Mouse (Mus musculus): Measurements from ENCODE around the gene Casc1.

Casc1 gene

DNA sequence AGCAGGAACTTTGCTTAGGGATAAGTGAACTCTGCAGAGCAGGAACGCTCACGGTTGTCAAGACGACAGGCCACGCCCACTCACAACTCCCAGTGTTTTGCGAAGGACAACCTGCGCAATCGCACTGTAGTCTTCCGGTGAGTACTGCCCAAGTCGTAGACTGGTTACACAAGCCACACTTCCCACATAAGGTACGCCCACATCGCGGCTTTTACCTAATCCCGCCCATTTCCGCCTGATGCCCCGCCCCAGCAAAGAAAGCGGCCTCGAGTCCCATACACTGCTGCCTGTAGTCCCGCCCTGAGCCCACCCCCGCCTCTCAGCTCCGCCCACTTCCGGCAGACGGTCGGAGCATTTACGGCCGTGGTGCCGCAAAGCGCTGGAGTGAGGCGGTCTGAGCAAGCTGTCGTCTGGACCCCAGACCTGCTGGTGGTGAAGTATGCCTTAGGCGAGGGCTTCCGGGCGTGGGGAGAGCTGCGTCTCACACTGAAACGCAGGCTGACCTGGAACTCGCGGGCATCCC is at the start of gene Casc1, which contains the start of gene Etfrf1:
Gene Casc1, minus strand, starts transcription at position 190 of the 523 bp plus-strand sequence.
Gene Etfrf1, plus strand, starts transcription at position 319 of the 523 bp plus-strand sequence.
- ATAC-seq (ENCODE audit: insufficient number of reproducible peaks, low FRiP score, low TSS enrichment) = peak; percentile 96

DNA sequence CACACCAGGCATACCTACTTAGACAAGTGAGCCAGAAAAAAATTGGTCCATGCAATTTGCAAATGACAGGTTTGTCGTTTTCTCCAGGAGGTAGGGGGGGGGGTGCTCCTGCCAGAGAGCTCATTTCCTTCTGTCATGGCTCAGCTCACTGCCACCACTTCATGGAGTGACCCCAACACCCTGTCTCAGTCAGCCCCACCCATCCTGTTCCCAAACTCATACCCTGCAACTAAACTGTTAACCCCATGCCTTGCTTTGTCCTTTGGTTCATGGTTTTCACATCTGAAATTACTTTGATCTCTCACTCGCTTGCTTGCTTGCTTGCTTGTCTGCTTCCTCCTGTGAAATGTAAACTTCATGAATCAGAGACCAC is 45.9 kb upstream of the Casc1 start:
- no peak for ATAC-seq (ENCODE audit: insufficient number of reproducible peaks, low FRiP score, low TSS enrichment)

DNA sequence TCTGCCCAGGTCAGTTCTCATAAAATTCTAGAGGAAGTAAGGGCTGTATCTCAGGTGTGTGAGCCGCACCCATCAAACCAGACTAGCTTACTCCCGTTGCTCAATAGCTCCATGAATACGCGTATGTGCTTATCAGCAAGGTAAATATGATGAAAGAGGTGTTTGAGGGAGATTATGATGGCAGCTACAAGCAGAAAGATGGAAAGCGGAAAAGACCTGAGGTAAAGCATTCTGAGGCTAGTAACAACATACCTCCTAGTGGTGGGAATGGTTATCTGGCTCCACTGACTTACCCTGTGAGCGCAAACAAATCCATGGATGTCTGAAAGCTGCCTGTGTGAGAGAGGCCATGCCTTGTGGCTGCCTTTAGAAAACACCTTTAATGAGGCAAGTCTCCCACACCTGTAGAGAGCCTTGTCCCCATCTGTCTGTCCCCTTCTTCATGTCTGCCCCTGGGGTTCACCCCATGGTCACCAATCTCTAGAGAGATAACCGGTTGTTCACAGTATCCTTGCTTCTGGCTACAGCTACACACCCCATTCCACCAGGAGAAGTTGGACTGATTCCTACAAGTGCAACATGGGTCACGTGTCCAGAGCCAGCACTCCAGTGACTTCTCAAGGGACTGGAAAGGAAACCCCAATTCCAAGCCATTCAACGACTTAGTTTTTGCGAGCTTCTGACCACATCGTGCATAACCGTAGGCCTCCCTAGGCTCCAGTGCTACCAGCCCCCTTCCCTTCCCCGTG is 45.3 kb upstream of the Casc1 start:
- no peak for ATAC-seq (ENCODE audit: insufficient number of reproducible peaks, low FRiP score, low TSS enrichment)

DNA sequence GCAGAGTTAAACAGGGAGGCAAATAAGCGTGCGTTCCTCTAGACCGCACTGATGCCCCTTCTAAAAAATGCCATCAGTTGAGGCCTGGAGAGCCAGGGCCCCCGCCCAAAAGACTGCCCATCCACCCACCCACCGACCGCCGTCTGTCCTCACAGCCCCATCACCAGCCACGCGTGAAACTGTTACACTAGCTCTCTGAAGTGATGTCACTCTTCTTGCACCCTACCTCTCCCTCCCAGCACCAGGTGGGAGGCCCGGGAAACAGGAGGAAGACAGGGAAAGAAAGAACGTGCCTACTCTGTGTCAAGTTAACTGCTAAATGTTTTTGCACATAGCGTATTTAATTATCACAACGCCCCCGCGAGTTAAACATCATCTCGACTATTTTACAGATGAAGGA is 40.0 kb upstream of the Casc1 start:
- ATAC-seq (ENCODE audit: insufficient number of reproducible peaks, low FRiP score, low TSS enrichment) = peak; percentile 24

DNA sequence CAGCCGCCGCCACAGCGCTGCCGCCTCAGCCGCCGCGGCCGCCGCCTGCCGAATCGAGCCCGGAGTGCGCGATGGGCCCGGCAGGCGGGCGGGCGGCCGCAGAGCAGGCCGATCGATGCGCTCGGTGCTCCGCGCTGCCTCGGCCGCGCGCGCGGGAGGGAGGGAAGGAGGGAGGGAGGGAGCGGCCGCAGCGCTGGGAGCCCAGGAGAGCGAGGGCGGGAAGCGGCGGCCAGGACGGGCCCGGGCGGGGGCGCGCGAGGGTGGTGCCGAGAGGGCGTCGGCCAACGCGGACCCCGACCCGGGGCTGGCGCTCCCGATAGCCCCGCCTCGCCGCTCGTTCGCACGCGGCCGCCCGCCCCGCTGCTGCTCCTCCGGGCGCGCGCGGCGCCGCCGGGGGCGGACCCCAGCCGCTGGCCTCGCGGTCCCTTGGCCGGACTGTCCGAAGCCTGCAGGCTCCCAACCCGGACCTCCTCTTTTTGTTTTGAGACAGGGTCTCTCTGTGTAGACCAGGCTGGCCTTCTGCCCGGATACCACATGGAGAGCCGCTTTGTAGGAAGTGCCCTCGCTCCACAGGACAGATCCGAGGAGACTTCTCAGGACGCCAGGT is 39.5 kb upstream of the Casc1 start, which contains the start of gene Kras:
Gene Kras, minus strand, starts transcription at position 55 of the 607 bp plus-strand sequence.
- ATAC-seq (ENCODE audit: insufficient number of reproducible peaks, low FRiP score, low TSS enrichment) = peak; percentile 87

DNA sequence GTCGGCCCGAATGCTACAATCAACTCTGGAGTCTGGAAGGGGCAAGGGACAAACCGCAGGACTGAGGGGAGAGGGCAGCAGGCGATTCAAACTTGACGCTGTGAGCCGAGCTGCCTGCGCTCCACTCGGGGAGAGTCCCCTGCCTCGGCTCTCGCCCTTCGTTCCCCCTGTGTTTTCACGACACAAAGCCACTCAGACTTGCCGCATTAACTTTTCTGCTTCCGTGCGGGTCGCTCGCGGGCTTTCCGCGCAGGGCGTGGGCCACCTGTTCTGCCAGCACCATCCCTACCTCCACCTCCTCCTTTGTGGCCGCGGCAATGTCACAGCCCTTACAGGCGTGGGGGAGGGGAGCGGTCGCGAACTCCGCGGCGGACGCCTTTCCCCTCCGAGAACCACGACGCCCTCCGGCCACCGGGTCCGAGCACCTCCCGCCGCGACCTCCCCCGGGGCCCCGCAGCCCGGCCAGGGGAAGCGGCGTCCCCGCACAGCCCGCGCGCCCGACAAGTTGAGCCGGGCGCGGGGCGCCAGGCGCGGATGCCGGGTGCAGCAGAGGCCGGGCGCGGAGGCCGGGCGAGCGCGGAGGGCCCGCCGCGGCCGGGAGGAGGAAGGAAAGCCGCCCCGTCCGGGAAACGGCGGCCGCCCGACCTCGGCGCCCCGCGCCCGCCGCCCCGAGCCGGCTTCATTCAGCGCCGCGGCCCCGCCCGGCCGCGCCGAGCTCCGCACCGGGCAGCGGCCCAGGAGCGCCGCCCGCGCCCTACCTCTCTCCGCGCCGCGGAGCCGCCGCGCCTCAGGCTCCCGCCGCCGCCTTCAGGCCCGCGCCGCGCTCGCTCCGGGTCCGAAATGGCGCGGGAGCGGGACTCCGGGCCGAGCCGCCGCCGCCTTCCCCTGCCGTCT is 38.7 kb upstream of the Casc1 start:
- peak; percentile 31 for ATAC-seq (ENCODE audit: insufficient number of reproducible peaks, low FRiP score, low TSS enrichment)

DNA sequence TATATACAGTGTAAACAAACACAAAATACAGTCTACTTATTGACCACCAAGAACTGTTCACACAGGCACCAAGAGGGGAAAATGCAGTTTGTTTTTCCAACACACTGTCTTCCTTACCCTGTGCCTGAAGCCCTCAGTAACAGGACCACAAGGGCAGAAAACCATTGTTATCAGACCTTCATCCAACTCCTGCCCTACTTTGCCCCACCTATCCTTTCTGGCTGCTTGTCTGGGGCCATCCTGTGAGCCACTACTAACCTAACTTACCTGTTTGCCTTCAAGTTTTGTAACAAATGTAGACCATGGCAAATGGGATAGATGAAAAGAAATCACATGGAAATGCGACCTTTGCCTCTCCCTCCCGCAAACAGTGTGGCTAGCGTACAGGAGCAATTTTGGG is 37.1 kb upstream of the Casc1 start:
- ATAC-seq (ENCODE audit: insufficient number of reproducible peaks, low FRiP score, low TSS enrichment) = no peak

DNA sequence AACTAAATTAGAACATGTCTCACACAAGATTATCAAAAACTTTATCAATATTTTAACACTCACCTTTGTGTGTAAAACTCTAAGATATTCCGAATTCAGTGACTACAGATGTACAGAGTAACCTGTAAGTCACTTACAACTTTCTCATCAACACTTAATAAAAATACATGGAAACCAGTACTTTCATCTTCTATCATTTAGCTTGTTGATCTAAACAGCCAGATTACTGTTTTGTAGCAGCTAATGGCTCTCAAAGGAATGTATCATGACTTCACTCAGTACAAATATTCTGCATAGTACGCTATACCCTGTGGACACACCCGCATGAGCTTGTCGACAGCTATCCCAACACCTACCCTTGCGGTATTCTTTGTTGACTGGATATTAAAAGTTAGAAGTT is 36.0 kb upstream of the Casc1 start:
- no peak for ATAC-seq (ENCODE audit: insufficient number of reproducible peaks, low FRiP score, low TSS enrichment)

DNA sequence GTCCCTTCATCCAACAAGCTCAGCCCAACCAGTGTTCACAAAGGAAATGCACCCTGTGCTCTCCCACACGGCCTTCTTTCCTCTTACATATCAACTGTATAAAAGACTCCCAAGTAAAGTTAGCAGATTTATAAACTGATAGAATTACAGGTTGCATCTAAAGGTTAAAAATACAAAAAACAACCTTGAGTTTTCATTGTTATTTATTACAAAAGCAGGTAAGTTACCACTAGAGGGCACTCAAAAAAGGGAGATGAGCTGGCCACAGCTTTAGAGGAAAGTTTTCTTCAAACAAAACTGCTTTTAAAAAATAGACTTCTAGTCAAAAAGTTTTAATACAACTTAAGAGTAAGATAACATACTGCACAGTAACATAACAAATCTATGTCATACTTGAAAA is 31.7 kb upstream of the Casc1 start:
- no peak for ATAC-seq (ENCODE audit: insufficient number of reproducible peaks, low FRiP score, low TSS enrichment)

DNA sequence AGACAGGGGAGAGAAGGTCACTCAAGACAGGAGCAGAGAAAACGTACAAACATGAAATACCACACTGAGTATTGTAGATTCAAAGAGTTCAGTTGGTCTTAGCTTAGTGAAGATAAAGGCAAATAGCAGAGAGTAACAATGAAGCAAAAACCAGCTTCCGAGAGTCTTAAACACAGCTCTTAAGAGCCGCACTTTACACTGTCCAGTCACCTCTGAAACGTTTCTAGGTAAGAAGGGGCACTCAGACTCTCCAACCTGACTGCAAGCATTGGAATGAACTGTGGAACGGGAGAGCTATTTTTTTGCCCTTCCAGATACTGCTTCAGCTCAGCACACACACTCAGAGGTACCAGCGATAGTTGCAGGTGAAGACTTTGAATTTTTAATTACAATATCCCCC is 29.5 kb upstream of the Casc1 start:
- ATAC-seq (ENCODE audit: insufficient number of reproducible peaks, low FRiP score, low TSS enrichment) = no peak

DNA sequence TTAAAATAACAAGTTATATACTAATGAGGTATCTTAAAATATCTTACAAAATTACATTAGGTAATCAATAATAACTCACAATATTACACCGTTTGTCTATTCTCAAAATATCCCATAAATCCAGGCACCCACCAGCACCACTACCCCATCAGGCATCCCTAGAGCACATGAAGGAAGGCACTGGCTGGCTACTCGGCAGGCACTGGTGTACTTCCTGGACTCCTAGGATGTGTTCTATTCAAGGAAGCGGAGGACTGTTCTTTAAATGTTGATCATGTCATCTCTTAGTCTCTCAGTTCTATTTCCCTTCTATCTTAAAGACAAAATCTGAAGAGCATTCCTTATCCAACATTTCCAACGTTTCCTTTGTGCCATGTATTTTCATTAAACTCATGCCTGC is 26.3 kb upstream of the Casc1 start:
- no peak for ATAC-seq (ENCODE audit: insufficient number of reproducible peaks, low FRiP score, low TSS enrichment)

DNA sequence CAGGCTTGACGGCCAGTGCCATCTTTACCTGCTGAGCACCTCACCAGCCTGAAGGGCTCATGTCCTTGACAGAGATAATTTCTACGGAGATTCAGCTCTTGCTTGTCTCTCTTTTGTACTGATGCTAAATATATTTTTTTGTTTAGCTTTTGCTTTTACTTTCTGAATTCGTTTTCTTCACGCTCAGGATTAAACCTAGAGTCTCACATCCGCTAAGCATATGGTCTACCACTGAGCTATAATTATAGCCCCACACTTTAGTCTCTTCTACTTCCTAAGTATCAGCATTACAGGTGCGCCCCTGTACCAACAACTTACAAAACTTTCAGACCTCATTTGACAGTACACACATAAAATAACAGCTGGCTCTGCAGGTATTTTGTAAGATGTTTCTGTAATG is 24.6 kb upstream of the Casc1 start:
- no peak for ATAC-seq (ENCODE audit: insufficient number of reproducible peaks, low FRiP score, low TSS enrichment)

DNA sequence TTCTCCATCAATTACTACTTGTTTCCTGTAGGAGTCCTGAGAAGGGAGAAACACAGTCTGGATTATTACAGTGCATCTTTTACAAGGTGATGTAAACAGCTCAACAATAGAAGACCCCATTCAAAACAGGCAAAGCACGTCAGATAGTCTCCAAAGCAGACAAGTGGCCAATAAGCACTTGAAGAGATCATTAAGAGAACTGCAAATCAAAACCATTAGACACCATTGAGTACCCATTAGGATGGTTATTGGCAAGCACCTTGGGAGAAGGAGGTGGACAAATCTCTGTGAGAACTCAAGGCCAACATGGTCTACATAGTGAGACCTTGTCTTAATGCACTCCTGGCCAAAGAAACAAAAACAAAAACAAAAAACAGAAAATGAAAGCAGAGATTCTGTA is 23.6 kb upstream of the Casc1 start:
- no peak for ATAC-seq (ENCODE audit: insufficient number of reproducible peaks, low FRiP score, low TSS enrichment)

DNA sequence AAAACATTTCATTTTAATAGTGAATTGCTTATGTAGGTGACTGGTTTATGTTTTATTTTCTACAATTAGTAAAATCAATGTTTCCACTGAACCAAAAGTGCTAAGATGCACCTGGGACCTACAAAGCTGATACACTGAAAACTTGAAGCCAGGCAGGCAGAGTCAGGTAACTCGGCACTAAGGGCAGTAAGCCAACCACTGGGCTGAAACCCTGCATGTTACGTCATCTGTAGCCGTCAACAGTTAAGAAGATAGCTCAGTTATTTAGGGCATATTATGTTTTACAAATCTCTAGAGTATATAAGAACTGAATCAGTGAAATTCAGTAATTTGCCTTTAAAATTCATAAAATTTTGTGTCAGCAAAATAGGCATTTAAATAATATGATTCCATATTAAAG is 15.5 kb upstream of the Casc1 start:
- ATAC-seq (ENCODE audit: insufficient number of reproducible peaks, low FRiP score, low TSS enrichment) = no peak

DNA sequence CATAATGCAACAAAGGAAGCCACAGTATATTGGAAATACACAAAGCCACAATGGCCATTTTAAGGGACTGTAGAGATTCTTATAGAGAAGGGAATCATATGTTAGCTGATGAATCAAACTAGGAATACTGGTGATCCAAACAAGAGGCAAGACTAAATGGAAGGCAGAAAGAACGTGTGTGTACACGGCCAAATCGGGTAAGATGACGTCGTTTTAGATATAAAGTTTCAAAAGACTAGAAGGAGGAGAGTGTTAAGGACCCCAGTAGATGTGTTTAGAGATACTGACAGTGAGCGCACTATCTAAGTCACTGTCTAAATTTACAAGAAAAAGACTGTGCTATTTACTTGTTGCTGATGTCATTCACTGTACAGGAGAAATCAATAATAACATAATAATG is 13.4 kb upstream of the Casc1 start:
- ATAC-seq (ENCODE audit: insufficient number of reproducible peaks, low FRiP score, low TSS enrichment) = no peak

DNA sequence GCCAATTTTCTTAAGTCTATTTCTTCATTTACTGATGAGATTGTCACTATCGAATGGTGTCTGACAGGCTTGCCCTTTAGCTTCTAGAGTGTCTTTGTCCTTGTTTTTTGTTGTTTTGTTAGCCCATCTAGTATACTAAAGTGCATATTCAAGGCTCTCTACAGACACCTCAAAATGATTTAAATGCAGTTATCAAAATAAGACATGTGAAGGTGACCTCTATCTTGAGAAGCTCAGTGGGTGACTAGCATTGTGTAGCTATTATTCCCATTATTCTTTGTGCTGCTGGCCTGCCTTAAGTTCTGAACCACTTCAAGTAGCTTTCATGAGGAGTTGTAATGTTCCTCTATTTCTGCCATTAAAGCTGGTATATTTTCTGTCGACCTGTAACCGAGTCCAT is 5.0 kb upstream of the Casc1 start:
- ATAC-seq (ENCODE audit: insufficient number of reproducible peaks, low FRiP score, low TSS enrichment) = no peak

DNA sequence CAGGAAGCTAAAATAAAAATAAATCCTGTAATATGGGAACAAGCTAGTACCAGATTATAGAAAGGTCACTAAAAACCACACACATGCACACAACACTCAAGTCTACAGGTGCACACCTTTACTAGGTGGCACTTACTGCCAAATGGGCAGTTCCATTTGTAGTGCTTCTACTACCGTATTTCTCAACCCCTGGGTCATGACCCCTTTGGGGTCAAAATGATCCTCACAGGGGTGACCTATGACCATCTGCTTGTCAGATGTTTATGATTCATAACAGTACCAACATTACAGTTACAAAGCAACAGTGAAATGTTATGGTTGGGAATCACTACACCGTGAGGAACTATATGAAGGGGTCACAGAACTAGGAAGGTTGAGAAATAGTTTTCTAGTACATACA is 3.1 kb upstream of the Casc1 start:
- no peak for ATAC-seq (ENCODE audit: insufficient number of reproducible peaks, low FRiP score, low TSS enrichment)

DNA sequence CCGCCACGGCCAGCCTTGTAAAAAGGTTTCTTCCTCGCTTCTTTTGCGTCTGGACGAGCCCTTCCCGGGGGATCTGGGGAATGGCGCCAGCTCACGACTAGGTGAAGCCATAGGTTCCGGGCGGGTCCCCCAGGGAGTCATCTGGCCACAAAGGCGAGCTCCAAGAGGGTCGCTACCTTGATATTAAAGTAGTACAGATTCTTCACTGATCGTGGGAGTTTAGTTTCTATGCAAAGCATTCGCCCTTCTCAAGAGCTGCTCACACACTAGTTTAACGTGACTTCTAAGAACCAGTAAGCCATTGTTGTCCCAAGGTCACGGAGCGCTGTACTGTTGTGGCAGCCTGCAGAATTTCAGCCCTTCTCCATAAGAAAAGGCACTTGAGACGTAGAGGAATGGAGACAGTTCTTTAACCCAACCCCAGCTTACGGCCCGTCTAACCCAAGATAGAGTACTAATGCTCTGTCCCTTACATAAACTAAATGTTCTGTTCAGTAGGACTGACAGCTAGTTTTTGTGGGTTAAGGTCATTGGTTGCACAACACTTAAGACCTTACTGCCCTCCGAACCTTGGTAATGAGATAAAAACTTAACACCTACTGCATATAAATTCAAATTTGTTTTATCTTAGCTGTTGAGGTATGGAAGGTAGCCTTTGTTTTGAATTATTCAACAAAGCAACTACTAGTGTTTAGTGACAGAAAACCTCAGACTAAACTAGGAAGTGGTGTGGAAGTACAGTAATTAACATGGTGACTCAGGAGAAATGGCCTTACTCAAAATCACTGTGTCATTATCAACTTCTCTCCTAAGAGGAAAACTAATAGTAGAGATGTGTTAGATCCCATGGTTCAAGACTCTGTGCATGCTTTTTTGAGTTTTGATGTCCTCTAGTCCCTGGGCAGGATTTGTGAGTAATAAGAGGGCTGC is 836 bp upstream of the Casc1 start:
- peak; percentile 5; the same call in 1 of the 2 replicates for ATAC-seq (ENCODE audit: insufficient number of reproducible peaks, low FRiP score, low TSS enrichment)

DNA sequence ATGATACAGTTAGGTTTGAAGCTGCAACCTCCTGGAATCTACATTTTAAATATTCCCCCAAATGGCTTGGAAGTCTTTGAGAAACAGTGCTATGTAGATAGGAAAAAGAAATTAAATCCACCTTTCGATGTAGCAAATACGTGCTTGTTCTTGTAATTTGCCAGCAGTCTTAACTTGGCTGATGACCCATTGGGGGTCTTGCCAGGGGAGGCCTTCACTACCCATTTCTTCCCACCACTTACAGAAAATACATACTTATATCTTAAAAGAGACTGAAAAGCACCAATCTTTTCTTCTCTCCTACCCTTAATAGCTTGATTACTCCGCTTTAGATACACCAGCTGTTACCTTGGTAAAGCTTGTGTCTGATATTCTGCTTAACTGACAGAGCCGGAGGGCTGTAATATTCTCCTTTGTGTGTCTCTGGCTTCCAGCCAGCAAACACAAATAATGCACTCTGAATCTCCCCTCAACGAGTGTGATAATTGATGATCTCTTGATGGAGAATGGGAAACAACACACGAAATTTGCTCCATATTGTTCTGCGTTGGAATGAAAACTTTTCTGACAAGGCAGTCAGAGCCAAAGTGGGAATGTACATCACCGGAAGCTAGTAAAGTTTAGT is 637 bp downstream of the Casc1 start:
- ATAC-seq (ENCODE audit: insufficient number of reproducible peaks, low FRiP score, low TSS enrichment) = 0 out of 2 replicates have a peak, but pooled peaks have one; percentile 1

All from cerebellum, adult (tissue).